Comparison of ENCODE assay signal across 8 mouse cellular contexts in genomic region chr3:88141439-88141786, GRCm38 (mm10). TPM values are rescaled to one million over a fixed set of nuclear protein-coding genes. Genes with fewer than 3 reads are reported as not detected.
DNase-seq lines count a peak whose midpoint lies in the region; ATAC-seq and TF ChIP-seq lines count a peak whose summit lies in the region.

No protein-coding gene starts in this region.

- H3K27me3 ChIP-seq in C2C12 (ENCODE audit: control insufficient read depth, insufficient read depth, insufficient read length) (no peaks in the 10 kb centered on the region), G1E (ENCODE audit: insufficient read depth, low read length) (no peaks in the 10 kb centered on the region)
- H3K27me3 ChIP-seq in heart, adult 2 months (ENCODE audit: control insufficient read depth, insufficient read depth, low read length): no peaks in the 10 kb centered on the region
- no peaks in the 10 kb centered on the region for H3K27me3 ChIP-seq in intestine, postnatal 0 days (replicated peaks; ENCODE audit: control insufficient read depth, insufficient read depth, low read length)
- H3K27me3 ChIP-seq in lung, postnatal 0 days (replicated peaks; ENCODE audit: insufficient read depth, low read length): no peaks in the 10 kb centered on the region
- H3K27me3 ChIP-seq in stomach, embryonic 15.5 days (replicated peaks): no peaks in the 10 kb centered on the region

- peaks cover 40% of the 10 kb centered on the region for H3K79me2 ChIP-seq in C2C12 (ENCODE audit: control insufficient read depth, insufficient read depth)
- H3K79me2 ChIP-seq in heart, adult 2 months (replicated peaks; ENCODE audit: control insufficient read depth, insufficient read depth, low read length): peaks cover 11% of the 10 kb centered on the region

- 0 out of 2 replicates have a peak, but pooled peaks have one; percentile 25 for TF ChIP-seq EP300 in heart, adult 2 months (IDR thresholded peaks at IDR 0.05; ENCODE audit: insufficient read depth, low read depth, low read length)
- no peak for TF ChIP-seq EP300 in lung, postnatal 0 days (IDR thresholded peaks at IDR 0.05)

- H3K4me1 ChIP-seq in G1E (ENCODE audit: insufficient read depth, low read depth, low read length): peaks cover 78% of the 10 kb centered on the region
- H3K4me1 ChIP-seq in heart, adult 2 months (ENCODE audit: control insufficient read depth, insufficient read depth, low read length): peaks cover 33% of the 10 kb centered on the region
- H3K4me1 ChIP-seq in intestine, postnatal 0 days (replicated peaks; ENCODE audit: control insufficient read depth, insufficient read depth, low read length): peaks cover 26% of the 10 kb centered on the region
- H3K4me1 ChIP-seq in lung, postnatal 0 days (ENCODE audit: insufficient read depth, low read depth, low read length): peaks cover 54% of the 10 kb centered on the region
- H3K4me1 ChIP-seq in stomach, embryonic 15.5 days: peaks cover 63% of the 10 kb centered on the region

- ATAC-seq in G1E (ENCODE audit: extremely low read depth, insufficient number of reproducible peaks, low FRiP score, poor library complexity, severe bottlenecking): no peak
- ATAC-seq in intestine, postnatal 0 days: peak; percentile 25
- ATAC-seq in lung, postnatal 0 days: no peak
- ATAC-seq in stomach, embryonic 15.5 days (ENCODE audit: insufficient read depth, low FRiP score, low read depth): no peak
- ATAC-seq in granulocyte monocyte progenitor cell, adult 5-6 weeks (replicated peaks; ENCODE audit: poor library complexity, severe bottlenecking): no peak

- peak overlapping the region; percentile 99 for H3K27ac ChIP-seq in heart, adult 2 months
- H3K27ac ChIP-seq in intestine, postnatal 0 days (ENCODE audit: low read depth, low read length): peak overlapping the region; percentile 100
- peak overlapping the region; percentile 99 for H3K27ac ChIP-seq in lung, postnatal 0 days (ENCODE audit: low read length)
- H3K27ac ChIP-seq in stomach, embryonic 15.5 days: peak overlapping the region; percentile 100

- H3K4me2 ChIP-seq in intestine, postnatal 0 days (replicated peaks; ENCODE audit: low read depth): peak overlapping the region; percentile 85
- H3K4me2 ChIP-seq in lung, postnatal 0 days (replicated peaks; ENCODE audit: low read depth, low read length): peak overlapping the region; percentile 78
- peak overlapping the region; percentile 81 for H3K4me2 ChIP-seq in stomach, embryonic 15.5 days

- 0 out of 2 replicates have a peak, but pooled peaks have one; percentile 25 for TF ChIP-seq POLR2A in heart, adult 2 months (IDR thresholded peaks at IDR 0.05; ENCODE audit: insufficient read depth, low read depth, low read length)

- peaks cover 33% of the 10 kb centered on the region for H3K79me3 ChIP-seq in C2C12 (ENCODE audit: low read depth)

- H3K9ac ChIP-seq in heart, adult 2 months (ENCODE audit: low read depth, low read length): peak overlapping the region; percentile 68
- H3K9ac ChIP-seq in intestine, postnatal 0 days (ENCODE audit: low read depth, low read length): peak overlapping the region; percentile 89
- H3K9ac ChIP-seq in lung, postnatal 0 days (replicated peaks; ENCODE audit: low read depth): peak overlapping the region; percentile 34; the same call in 1 of the 2 replicates
- H3K9ac ChIP-seq in stomach, embryonic 15.5 days: peak overlapping the region; percentile 10; the same call in 1 of the 2 replicates

- intact Hi-C loops in heart, adult 2 months (cut with DNase I): loop anchor here (5.0 kb wide), 1 partner anchor 159 kb away; no protein-coding TSS in a partner anchor

- H3K4me3 ChIP-seq in C2C12 (ENCODE audit: insufficient read depth, poor library complexity, severe bottlenecking) (peak overlapping the region; percentile 90), G1E (ENCODE audit: low read depth, low read length) (peak overlapping the region; percentile 86; the same call in 1 of the 2 replicates)
- H3K4me3 ChIP-seq in heart, adult 2 months: peak overlapping the region; percentile 78
- peak overlapping the region; percentile 78 for H3K4me3 ChIP-seq in intestine, postnatal 0 days (ENCODE audit: low read depth, low read length)
- H3K4me3 ChIP-seq in lung, postnatal 0 days (ENCODE audit: low read depth, low read length): peak overlapping the region; percentile 80
- H3K4me3 ChIP-seq in stomach, embryonic 15.5 days (replicated peaks): peak overlapping the region; percentile 94

- TF ChIP-seq CTCF in C2C12 (IDR thresholded peaks at IDR 0.05; ENCODE audit: control insufficient read depth, insufficient read depth, insufficient read length): no peak
- TF ChIP-seq CTCF in G1E (IDR thresholded peaks at IDR 0.05; ENCODE audit: low read depth, low read length): no peak
- no peak for TF ChIP-seq CTCF in heart, adult 2 months (IDR thresholded peaks at IDR 0.05)
- TF ChIP-seq CTCF in intestine, postnatal 0 days (IDR thresholded peaks at IDR 0.05; ENCODE audit: low read depth): no peak
- TF ChIP-seq CTCF in lung, postnatal 0 days (IDR thresholded peaks at IDR 0.05): no peak

- no peak for DNase-seq in G1E (ENCODE audit: low spot score)
- peak in 1 of 2 experiments; percentile 73 for DNase-seq in heart, adult 2 months
- DNase-seq in lung, postnatal 0 days (ENCODE audit: low spot score): peak; percentile 86
- DNase-seq in gastrocnemius, postnatal 4 days (ENCODE audit: low spot score in 2 of 2): no peak

- H3K36me3 ChIP-seq in C2C12 (ENCODE audit: control insufficient read depth, insufficient read depth) (peaks cover 5% of the 10 kb centered on the region), G1E (replicated peaks) (peaks cover 28% of the 10 kb centered on the region)
- peaks cover 8% of the 10 kb centered on the region for H3K36me3 ChIP-seq in heart, adult 2 months (ENCODE audit: control insufficient read depth, insufficient read depth, low read length)
- H3K36me3 ChIP-seq in intestine, postnatal 0 days (ENCODE audit: control insufficient read depth, insufficient read depth): no peaks in the 10 kb centered on the region
- no peaks in the 10 kb centered on the region for H3K36me3 ChIP-seq in lung, postnatal 0 days (ENCODE audit: insufficient read depth, low read length)
- no peaks in the 10 kb centered on the region for H3K36me3 ChIP-seq in stomach, embryonic 15.5 days

- 5% methylated on average over 9 of the region's 9 CpGs for WGBS in heart, adult 2 months
- 6% methylated on average over 9 of the region's 9 CpGs for WGBS in intestine, postnatal 0 days
- WGBS in lung, postnatal 0 days: 4% methylated on average over 9 of the region's 9 CpGs
- 9% methylated on average over 9 of the region's 9 CpGs for WGBS in stomach, embryonic 15.5 days

- no peaks in the 10 kb centered on the region for H3K9me3 ChIP-seq in G1E (replicated peaks)
- no peaks in the 10 kb centered on the region for H3K9me3 ChIP-seq in intestine, postnatal 0 days (ENCODE audit: control insufficient read depth)
- no peaks in the 10 kb centered on the region for H3K9me3 ChIP-seq in lung, postnatal 0 days (ENCODE audit: low read length)
- H3K9me3 ChIP-seq in stomach, embryonic 15.5 days: no peaks in the 10 kb centered on the region

- no peak overlapping the region for H3ac ChIP-seq in C2C12 (ENCODE audit: control insufficient read depth, insufficient read length, low read depth)

TF ChIP-seq in C2C12, 6 proteins besides CTCF, POLR2A, EP300 and RAD21:
- no peak for TF ChIP-seq CEBPB (IDR thresholded peaks at IDR 0.05; ENCODE audit: low read depth)
- TF ChIP-seq FOSL1 (IDR thresholded peaks at IDR 0.05; ENCODE audit: insufficient read depth, low read length, poor library complexity, severe bottlenecking): no peak
- TF ChIP-seq MYOG (IDR thresholded peaks at IDR 0.05; ENCODE audit: control insufficient read depth, extremely low read depth, insufficient read length): no peak
- no peak for TF ChIP-seq MAX (IDR thresholded peaks at IDR 0.05)
- no peak for TF ChIP-seq USF1 (IDR thresholded peaks at IDR 0.05; ENCODE audit: low read depth)
- no peak for TF ChIP-seq MYOD1 (IDR thresholded peaks at IDR 0.05; ENCODE audit: control insufficient read depth, insufficient read length, low read depth)

RNA-seq across cellular contexts. Expression of gene Mef2d, which starts 0.8 kb away (rescaled TPM):
- 35.3 TPM for polyA plus RNA-seq in C2C12 (2012; fragmentation: generic; extraction: Trizol)
- 125 and 128 TPM in 2 replicates for total RNA-seq in G1E (2014; fragmentation: Nextera tagmentation)
- total RNA-seq in G1E (2017): 15.4 and 17.0 TPM in 2 replicates
- 133 and 141 TPM in 2 replicates for polyA plus RNA-seq in G1E (2012)
- 100 to 1,000 TPM; 118 to 129 TPM for total RNA-seq in heart, adult 2 months (2021)
- polyA plus RNA-seq in heart, adult 2 months (2012; rRNA removed): 119 and 122 TPM in 2 replicates
- 15.8 and 16.2 TPM in 2 replicates for polyA plus RNA-seq in intestine, postnatal 0 days (2015; fragmentation: Nextera tagmentation; extraction: Ambion mirVana)
- polyA plus RNA-seq in lung, postnatal 0 days (2015; fragmentation: Nextera tagmentation; extraction: Ambion mirVana): 14.4 and 15.4 TPM in 2 replicates
- 17.7 and 19.9 TPM in 2 replicates for polyA plus RNA-seq in stomach, embryonic 15.5 days (2015; fragmentation: Nextera tagmentation; extraction: Ambion mirVana)
- total RNA-seq in gastrocnemius, postnatal 4 days (2021): 100 to 1,000 TPM; 160 to 174 TPM
- 119 and 132 TPM in 2 replicates for total RNA-seq in granulocyte monocyte progenitor cell, adult 5-6 weeks (2014; fragmentation: Nextera tagmentation)
- total RNA-seq in granulocyte monocyte progenitor cell, adult 5-6 weeks (2017): 42.4 and 52.4 TPM in 2 replicates

RNA-seq across cellular contexts. Expression of gene Iqgap3, which starts 59.6 kb away (rescaled TPM):
- 23.9 TPM for polyA plus RNA-seq in C2C12 (2012; fragmentation: generic; extraction: Trizol)
- 20.2 and 29.3 TPM in 2 replicates for total RNA-seq in G1E (2014; fragmentation: Nextera tagmentation)
- 22.8 and 22.9 TPM in 2 replicates for total RNA-seq in G1E (2017)
- polyA plus RNA-seq in G1E (2012): 10.6 and 13.8 TPM in 2 replicates
- under 1 TPM; 0.21 to 0.45 TPM for total RNA-seq in heart, adult 2 months (2021)
- polyA plus RNA-seq in heart, adult 2 months (2012; rRNA removed): 0.64 and 1.1 TPM in 2 replicates
- 4.3 TPM in 2 replicates for polyA plus RNA-seq in intestine, postnatal 0 days (2015; fragmentation: Nextera tagmentation; extraction: Ambion mirVana)
- 0.92 and 1.6 TPM in 2 replicates for polyA plus RNA-seq in lung, postnatal 0 days (2015; fragmentation: Nextera tagmentation; extraction: Ambion mirVana)
- 16.0 and 18.7 TPM in 2 replicates for polyA plus RNA-seq in stomach, embryonic 15.5 days (2015; fragmentation: Nextera tagmentation; extraction: Ambion mirVana)
- 10 to 100 TPM; 14.8 to 16.8 TPM for total RNA-seq in gastrocnemius, postnatal 4 days (2021)
- total RNA-seq in granulocyte monocyte progenitor cell, adult 5-6 weeks (2014; fragmentation: Nextera tagmentation): 5.9 and 9.9 TPM in 2 replicates
- 19.5 and 19.9 TPM in 2 replicates for total RNA-seq in granulocyte monocyte progenitor cell, adult 5-6 weeks (2017)

Comparison
In these comparisons a context has a peak if more than half of its experiments do, and no peak if none do; other contexts are left out.
1. H3K9ac ChIP-seq: peak in every context shown above with its lines; median percentile 89 in intestine, postnatal 0 days; 68 in heart, adult 2 months; 34 in lung, postnatal 0 days; 10 in stomach, embryonic 15.5 days.